Mouse (Mus musculus) liver, embryonic 13.5 days (tissue): Measurements from ENCODE around the gene Setd6. TPM values are rescaled to one million over a fixed set of nuclear protein-coding genes. Genes with fewer than 3 reads are reported as not detected.

Experiments used
- ATAC-seq: fragments of 200-750 bp; cut with Nextera tagmentation; 2 replicates; pipeline ENCODE4 v1.8.0; 2017; ENCODE audit warnings: low read depth, mild to moderate bottlenecking, moderate number of reproducible peaks, moderate library complexity
- DNase-seq: peaks from one replicate; pipeline ENCODE4 v3.0.0; 2022
- H3K27ac ChIP-seq: fragments of 300-500 bp; sonication (generic); 2 replicates; pipeline ENCODE4 v1.5.1; 2015; ENCODE audit warnings: moderate library complexity, mild to moderate bottlenecking, inconsistent platforms
- H3K27me3 ChIP-seq: fragments of 300-500 bp; sonication (generic); 2 replicates; pipeline ENCODE4 v1.6.1; 2015; ENCODE audit warnings: mild to moderate bottlenecking, inconsistent platforms
- H3K36me3 ChIP-seq: fragments of 300-500 bp; sonication (generic); 2 replicates; pipeline ENCODE4 v1.6.1; 2015; ENCODE audit warnings: mild to moderate bottlenecking, inconsistent platforms
- H3K4me1 ChIP-seq: fragments of 300-500 bp; sonication (generic); replicated peaks from 2 replicates; pipeline ENCODE4 v1.6.1; 2015; ENCODE audit warnings: inconsistent platforms
- H3K4me2 ChIP-seq: fragments of 300-500 bp; sonication (generic); 2 replicates; pipeline ENCODE4 v1.6.1; 2015; ENCODE audit warnings: inconsistent platforms, mild to moderate bottlenecking, moderate library complexity
- H3K4me3 ChIP-seq: fragments of 300-500 bp; sonication (generic); replicated peaks from 2 replicates; pipeline ENCODE4 v1.5.1; 2015; ENCODE audit warnings: mild to moderate bottlenecking, inconsistent platforms
- H3K9ac ChIP-seq: fragments of 300-500 bp; sonication (generic); 2 replicates; pipeline ENCODE4 v1.6.1; 2015; ENCODE audit warnings: mild to moderate bottlenecking, inconsistent platforms
- H3K9me3 ChIP-seq: fragments of 300-500 bp; sonication (generic); replicated peaks from 2 replicates; pipeline ENCODE4 v1.6.1; 2016; ENCODE audit warnings: inconsistent platforms
- WGBS: fragments of 180-500 bp; shearing (Covaris S2); methylation state at CpG from one replicate; pipeline ENCODE4 v1.1.7; 2015; ENCODE audit not compliant: insufficient replicate concordance; 5-methylcytosine and 5-hydroxymethylcytosine counted together
- polyA plus RNA-seq: library from polyadenylated mRNA; unstranded; fragments of >200 nt; fragmentation: Nextera tagmentation; extraction: Ambion mirVana; gene quantifications from 2 replicates; pipeline ENCODE4 v1.2.1, GENCODE M21; 2015

Gene Setd6
- polyA plus RNA-seq: 22.8 and 23.1 TPM in 2 replicates

GRCm38 (mm10) chr8:95715676-95716531, at the start of gene Setd6:
Setd6 (plus strand) TSS chr8:95715881.
- peak; percentile 87 for ATAC-seq
- Histone ChIP-seq H3K9ac (peak within 1 kb of the TSS; percentile 91), H3K4me3 (peak within 1 kb of the TSS; percentile 93), H3K27ac (peak within 1 kb of the TSS; percentile 83), H3K4me1 (peaks cover 61% of the 10 kb centered on the region), H3K27me3 (no peaks in the 10 kb centered on the region), H3K9me3 (no peaks in the 10 kb centered on the region), H3K4me2 (peak within 1 kb of the TSS; percentile 96), H3K36me3 (peaks cover 34% of the 10 kb centered on the region)
- DNase-seq: peak; percentile 84
- under 1% methylated on average over 77 of the region's 79 CpGs for WGBS

- no peak for ATAC-seq
- Histone ChIP-seq H3K4me2 (no peak overlapping the region), H3K9ac (no peak overlapping the region), H3K27ac (no peak overlapping the region), H3K27me3 (peaks cover 13% of the 10 kb centered on the region), H3K4me3 (no peak overlapping the region), H3K4me1 (0 out of 2 replicates have a peak, but pooled peaks cover 4% of the 10 kb centered on the region), H3K9me3 (no peaks in the 10 kb centered on the region), H3K36me3 (no peaks in the 10 kb centered on the region)
- DNase-seq: no peak
- 41% methylated on average over 8 of the region's 8 CpGs for WGBS
Observed at GRCm38 (mm10) chr8:95668163-95668958, 47.3 kb upstream of the Setd6 start.

- DNase-seq (no peak), ATAC-seq (no peak)
- H3K27me3 ChIP-seq: peaks cover 29% of the 10 kb centered on the region
- no peaks in the 10 kb centered on the region for H3K4me1 ChIP-seq
- no peaks in the 10 kb centered on the region for H3K36me3 ChIP-seq
- H3K27ac ChIP-seq: no peak overlapping the region
- no peak overlapping the region for H3K4me3 ChIP-seq
- no peak overlapping the region for H3K9ac ChIP-seq
- H3K4me2 ChIP-seq: no peak overlapping the region
- 62% methylated on average over 2 of the region's 2 CpGs for WGBS
- no peaks in the 10 kb centered on the region for H3K9me3 ChIP-seq
Observed at GRCm38 (mm10) chr8:95669967-95670366, 45.7 kb upstream of the Setd6 start.

GRCm38 (mm10) chr8:95671861-95672260, 43.8 kb upstream of the Setd6 start:
- H3K36me3 ChIP-seq: no peaks in the 10 kb centered on the region
- H3K4me2 ChIP-seq: no peak overlapping the region
- no peaks in the 10 kb centered on the region for H3K4me1 ChIP-seq
- ATAC-seq (no peak), DNase-seq (no peak)
- WGBS: 67% methylated on average over 6 of the region's 6 CpGs
- H3K9me3 ChIP-seq: no peaks in the 10 kb centered on the region
- no peak overlapping the region for H3K9ac ChIP-seq
- H3K27me3 ChIP-seq: peaks cover 48% of the 10 kb centered on the region
- no peak overlapping the region for H3K4me3 ChIP-seq
- no peak overlapping the region for H3K27ac ChIP-seq

GRCm38 (mm10) chr8:95672811-95673210, 42.9 kb upstream of the Setd6 start:
- Histone ChIP-seq H3K9ac (no peak overlapping the region), H3K36me3 (no peaks in the 10 kb centered on the region), H3K4me3 (no peak overlapping the region), H3K9me3 (no peaks in the 10 kb centered on the region), H3K27ac (no peak overlapping the region), H3K4me2 (no peak overlapping the region), H3K27me3 (peaks cover 57% of the 10 kb centered on the region), H3K4me1 (peaks cover 5% of the 10 kb centered on the region; the same call in 1 of the 2 replicates)
- 53% methylated on average over 5 of the region's 5 CpGs for WGBS
- DNase-seq (no peak), ATAC-seq (no peak)

- Histone ChIP-seq H3K4me2 (peak within 1 kb of the TSS; percentile 66), H3K27ac (no peak within 1 kb of the TSS), H3K4me1 (peaks cover 11% of the 10 kb centered on the region; the same call in 1 of the 2 replicates), H3K9ac (no peak within 1 kb of the TSS), H3K36me3 (no peaks in the 10 kb centered on the region), H3K27me3 (peaks cover 89% of the 10 kb centered on the region), H3K4me3 (peak within 1 kb of the TSS; percentile 49), H3K9me3 (no peaks in the 10 kb centered on the region)
- DNase-seq (no peak), ATAC-seq (no peak)
- 36% methylated on average over 9 of the region's 9 CpGs for WGBS
Observed at GRCm38 (mm10) chr8:95676631-95677030, 39.0 kb upstream of the Setd6 start, which contains the start of gene Ndrg4. Ndrg4 (plus strand) TSS chr8:95676980.

GRCm38 (mm10) chr8:95677591-95678023, 38.1 kb upstream of the Setd6 start:
- 2% methylated on average over 48 of the region's 48 CpGs for WGBS
- Histone ChIP-seq H3K27me3 (peaks cover 93% of the 10 kb centered on the region), H3K9me3 (no peaks in the 10 kb centered on the region), H3K4me3 (peak overlapping the region; percentile 49), H3K27ac (no peak overlapping the region), H3K36me3 (no peaks in the 10 kb centered on the region), H3K9ac (no peak overlapping the region), H3K4me2 (peak overlapping the region; percentile 66), H3K4me1 (peaks cover 11% of the 10 kb centered on the region; the same call in 1 of the 2 replicates)
- no peak for DNase-seq
- peak; percentile 20; the same call in 1 of the 2 replicates for ATAC-seq

- H3K4me2 ChIP-seq: peak overlapping the region; percentile 66
- no peak overlapping the region for H3K27ac ChIP-seq
- WGBS: 2% methylated on average over 69 of the region's 70 CpGs
- H3K9ac ChIP-seq: no peak overlapping the region; the same call in 1 of the 2 replicates
- peaks cover 89% of the 10 kb centered on the region for H3K27me3 ChIP-seq
- H3K36me3 ChIP-seq: no peaks in the 10 kb centered on the region
- no peaks in the 10 kb centered on the region for H3K9me3 ChIP-seq
- ATAC-seq (no peak), DNase-seq (no peak)
- peak overlapping the region; percentile 49 for H3K4me3 ChIP-seq
- peaks cover 11% of the 10 kb centered on the region; the same call in 1 of the 2 replicates for H3K4me1 ChIP-seq
Observed at GRCm38 (mm10) chr8:95678024-95678611, 37.6 kb upstream of the Setd6 start.

GRCm38 (mm10) chr8:95688073-95688672, 27.5 kb upstream of the Setd6 start:
- peaks cover 25% of the 10 kb centered on the region for H3K27me3 ChIP-seq
- no peak overlapping the region for H3K4me2 ChIP-seq
- no peaks in the 10 kb centered on the region for H3K4me1 ChIP-seq
- DNase-seq: no peak
- no peak for ATAC-seq
- H3K9ac ChIP-seq: no peak overlapping the region
- H3K4me3 ChIP-seq: no peak overlapping the region
- no peaks in the 10 kb centered on the region for H3K9me3 ChIP-seq
- no peak overlapping the region for H3K27ac ChIP-seq
- no peaks in the 10 kb centered on the region for H3K36me3 ChIP-seq
- 54% methylated on average over 10 of the region's 10 CpGs for WGBS

GRCm38 (mm10) chr8:95690929-95691541, 24.6 kb upstream of the Setd6 start:
- no peaks in the 10 kb centered on the region for H3K36me3 ChIP-seq
- no peak for ATAC-seq
- no peak overlapping the region for H3K9ac ChIP-seq
- H3K4me3 ChIP-seq: no peak overlapping the region
- no peaks in the 10 kb centered on the region for H3K4me1 ChIP-seq
- no peaks in the 10 kb centered on the region for H3K9me3 ChIP-seq
- peaks cover 50% of the 10 kb centered on the region for H3K27me3 ChIP-seq
- no peak overlapping the region for H3K27ac ChIP-seq
- no peak for DNase-seq
- WGBS: 53% methylated on average over 13 of the region's 13 CpGs
- no peak overlapping the region for H3K4me2 ChIP-seq
